In genomic region chr17:84365006-84365716, GRCm38 (mm10) we compare ENCODE assay signal across 9 mouse cellular contexts.
DNase-seq lines count a peak whose midpoint lies in the region; ATAC-seq lines count a peak whose summit lies in the region.
"Had no signal": no experiment of that assay in that cellular context is flagged by ENCODE, and none has a peak within 500 bp of the region (broad histone marks: within the 10 kb centered on the region; RNA-seq: fewer than 3 reads in every experiment).

No protein-coding gene starts in this region.

- ATAC-seq in heart, embryonic 14.5 days (ENCODE audit: insufficient number of reproducible peaks, insufficient read depth, low FRiP score, low read depth): no peak
- ATAC-seq in embryonic facial prominence, embryonic 14.5 days (ENCODE audit: low read depth): no peak
- ATAC-seq in limb, embryonic 11.5 days (ENCODE audit: insufficient number of reproducible peaks, low FRiP score, low TSS enrichment, low read depth): no peak
- ATAC-seq in CD4-positive, CD25-positive, alpha-beta regulatory T cell, adult 4 months: no peak

- H3K4me1 ChIP-seq in heart, embryonic 14.5 days (ENCODE audit: control insufficient read depth in 2 of 2, insufficient read depth in 2 of 2, low read length in 2 of 2): peaks cover 15 to 31% of the 10 kb centered on the region in 2 experiments
- peaks cover 48% of the 10 kb centered on the region for H3K4me1 ChIP-seq in embryonic facial prominence, embryonic 14.5 days (ENCODE audit: control insufficient read depth, insufficient read depth, low read length)
- peaks cover 46% of the 10 kb centered on the region for H3K4me1 ChIP-seq in limb, embryonic 11.5 days (ENCODE audit: control insufficient read depth, insufficient read depth, low read length)

- H3K4me3 ChIP-seq in heart, embryonic 14.5 days (ENCODE audit: control insufficient read depth in 1 of 2, insufficient read depth in 1 of 2, low read depth in 1 of 2, low read length in 2 of 2): no peak overlapping the region
- H3K4me3 ChIP-seq in embryonic facial prominence, embryonic 14.5 days (ENCODE audit: low read depth, low read length): no peak overlapping the region
- H3K4me3 ChIP-seq in limb, embryonic 11.5 days (ENCODE audit: low read depth, low read length): no peak overlapping the region

- H3K27me3 ChIP-seq in heart, embryonic 14.5 days (ENCODE audit: control insufficient read depth, insufficient read depth, low read length): no peaks in the 10 kb centered on the region
- no peaks in the 10 kb centered on the region for H3K27me3 ChIP-seq in embryonic facial prominence, embryonic 14.5 days (replicated peaks; ENCODE audit: control insufficient read depth, insufficient read depth, low read length)
- no peaks in the 10 kb centered on the region for H3K27me3 ChIP-seq in limb, embryonic 11.5 days (ENCODE audit: control insufficient read depth, insufficient read depth, low read length)

- WGBS in heart, embryonic 14.5 days: 82% methylated on average over 9 of the region's 9 CpGs
- 43% methylated on average over 9 of the region's 9 CpGs for WGBS in embryonic facial prominence, embryonic 14.5 days
- WGBS in limb, embryonic 11.5 days: 61% methylated on average over 9 of the region's 9 CpGs

- no peak for DNase-seq in heart, postnatal 4 days
- DNase-seq in adrenal gland, postnatal 25 days: peak; percentile 58
- no peak for DNase-seq in embryonic facial prominence, embryonic 14.5 days (ENCODE audit: low spot score)
- DNase-seq in limb, embryonic 11.5 days (ENCODE audit: low spot score): no peak
- DNase-seq in yolk sac, embryonic 10.5 days (ENCODE audit: low spot score): no peak
- no peak for DNase-seq in thymus, postnatal 4 days

- no peaks in the 10 kb centered on the region for H3K36me3 ChIP-seq in heart, embryonic 14.5 days (ENCODE audit: control insufficient read depth, insufficient read depth, low read length)
- H3K36me3 ChIP-seq in embryonic facial prominence, embryonic 14.5 days (ENCODE audit: control insufficient read depth, insufficient read depth, low read length): no peaks in the 10 kb centered on the region
- no peaks in the 10 kb centered on the region; the same call in 1 of the 2 replicates for H3K36me3 ChIP-seq in limb, embryonic 11.5 days (ENCODE audit: control insufficient read depth, insufficient read depth, low read length)

- no peaks in the 10 kb centered on the region for H3K9me3 ChIP-seq in heart, embryonic 14.5 days (ENCODE audit: control insufficient read depth, low read length)
- H3K9me3 ChIP-seq in embryonic facial prominence, embryonic 14.5 days (ENCODE audit: control insufficient read depth, low read length): no peaks in the 10 kb centered on the region
- H3K9me3 ChIP-seq in limb, embryonic 11.5 days (ENCODE audit: control insufficient read depth, low read length): no peaks in the 10 kb centered on the region
- H3K9me3 ChIP-seq: G1E had no signal

- no peak overlapping the region for H3K9ac ChIP-seq in heart, embryonic 14.5 days (ENCODE audit: low read length)
- H3K9ac ChIP-seq in embryonic facial prominence, embryonic 14.5 days (ENCODE audit: low read depth, low read length): peak overlapping the region; percentile 20; the same call in 1 of the 2 replicates
- H3K9ac ChIP-seq in limb, embryonic 11.5 days (ENCODE audit: low read length): peak overlapping the region; percentile 30; the same call in 1 of the 2 replicates

- H3K27ac ChIP-seq in heart, embryonic 14.5 days (replicated peaks in 1 of 2; ENCODE audit: control insufficient read depth in 1 of 2, insufficient read depth in 1 of 2, low read depth in 2 of 2, low read length in 2 of 2): peak overlapping the region; percentile 4 to 56; a peak in 3 of 4 replicates
- H3K27ac ChIP-seq in embryonic facial prominence, embryonic 14.5 days (replicated peaks; ENCODE audit: low read depth, low read length): peak overlapping the region; percentile 69
- peak overlapping the region; percentile 91 for H3K27ac ChIP-seq in limb, embryonic 11.5 days (replicated peaks; ENCODE audit: low read depth, low read length)

- H3K4me2 ChIP-seq in heart, embryonic 14.5 days (ENCODE audit: low read length): no peak overlapping the region
- no peak overlapping the region for H3K4me2 ChIP-seq in embryonic facial prominence, embryonic 14.5 days (ENCODE audit: low read depth, low read length)
- no peak overlapping the region for H3K4me2 ChIP-seq in limb, embryonic 11.5 days (ENCODE audit: low read depth, severe bottlenecking)

Comparison
In these comparisons a context has a peak if more than half of its experiments do, and no peak if none do; other contexts are left out.
1. H3K27ac ChIP-seq: peak in every context shown above with its lines; median percentile 91 in limb, embryonic 11.5 days; 69 in embryonic facial prominence, embryonic 14.5 days; 30 in heart, embryonic 14.5 days.